Mouse (Mus musculus) midbrain, postnatal 0 days (tissue): Measurements from ENCODE around the gene BC052040. TPM values are rescaled to one million over a fixed set of nuclear protein-coding genes. Genes with fewer than 3 reads are reported as not detected.
A peak's percentile ranks its signal among the peaks of the same experiment; 100 is the strongest.

Experiments used
- ATAC-seq: fragments of 200-750 bp; cut with Nextera tagmentation; 2 replicates; pipeline ENCODE4 v1.8.0; 2017; ENCODE audit warnings: moderate number of reproducible peaks, mild to moderate bottlenecking, moderate TSS enrichment, moderate library complexity; ENCODE audit not compliant: low FRiP score
- DNase-seq: peaks from one replicate; pipeline ENCODE4 v3.0.0-alpha.2; 2015; ENCODE audit warnings: low spot score
- H3K27ac ChIP-seq: fragments of 300-500 bp; sonication (generic); 2 replicates; pipeline ENCODE4 v1.5.1; 2014; ENCODE audit warnings: low read depth, mild to moderate bottlenecking, low read length, mixed read lengths
- H3K27me3 ChIP-seq: fragments of 300-500 bp; sonication (generic); 2 replicates; pipeline ENCODE4 v1.6.1; 2014; ENCODE audit warnings: low read length, control low read depth, mixed read lengths; ENCODE audit not compliant: insufficient read depth
- H3K36me3 ChIP-seq: fragments of 300-500 bp; sonication (generic); 2 replicates; pipeline ENCODE4 v1.6.1; 2014; ENCODE audit warnings: low read length, control low read depth, mixed read lengths; ENCODE audit not compliant: insufficient read depth
- H3K4me1 ChIP-seq: fragments of 300-500 bp; sonication (generic); 2 replicates; pipeline ENCODE4 v1.6.1; 2014; ENCODE audit warnings: mild to moderate bottlenecking, control low read depth, antibody characterized with exemption, low read length, mixed read lengths; ENCODE audit not compliant: insufficient read depth
- H3K4me2 ChIP-seq: fragments of 300-500 bp; sonication (generic); 2 replicates; pipeline ENCODE4 v1.6.1; 2014; ENCODE audit warnings: low read depth, mild to moderate bottlenecking, low read length, mixed read lengths; ENCODE audit not compliant: poor library complexity, severe bottlenecking
- H3K4me3 ChIP-seq: fragments of 300-500 bp; sonication (generic); 2 replicates; pipeline ENCODE4 v1.5.1; 2014; ENCODE audit warnings: low read depth, mild to moderate bottlenecking, low read length, moderate library complexity
- H3K9ac ChIP-seq: fragments of 300-500 bp; sonication (generic); replicated peaks from 2 replicates; pipeline ENCODE4 v1.6.1; 2014; ENCODE audit warnings: mild to moderate bottlenecking, low read length, moderate library complexity, mixed read lengths; ENCODE audit not compliant: poor library complexity, severe bottlenecking
- H3K9me3 ChIP-seq: fragments of 300-500 bp; sonication (generic); 2 replicates; pipeline ENCODE4 v1.6.1; 2016; ENCODE audit warnings: low read length, control low read depth
- CTCF ChIP-seq: IDR thresholded peaks from 2 replicates; pipeline ENCODE4 v1.5.1; 2016; ENCODE audit warnings: antibody characterized with exemption, mild to moderate bottlenecking
- WGBS: fragments of 180-500 bp; shearing (Covaris S2); extraction: QIAGEN DNeasy Blood & Tissue Kit; methylation state at CpG from one replicate; pipeline ENCODE4 v1.1.7; 2014; 5-methylcytosine and 5-hydroxymethylcytosine counted together
- polyA plus RNA-seq: library from polyadenylated mRNA; unstranded; fragments of >200 nt; fragmentation: Nextera tagmentation; extraction: Ambion mirVana; gene quantifications from 2 replicates; pipeline ENCODE4 v1.2.1, GENCODE M21; 2015
- total RNA-seq: library from RNA; depleted of rRNA; stranded (reverse); fragments of >200 nt; gene quantifications from 2 replicates; pipeline ENCODE4 v1.2.3, GENCODE M21; 2014

The BC052040 gene
- total and polyA plus RNA-seq, 2 experiments from 2014 or later = 16.1 to 17.3 TPM

GRCm38 (mm10) chr2:115724216-115724615 lies 142.7 kb downstream of the BC052040 start:
- H3K9ac ChIP-seq = no peak overlapping the region
- DNase-seq (no peak), ATAC-seq (no peak)
- no peaks in the 10 kb centered on the region for H3K4me1 ChIP-seq
- no peaks in the 10 kb centered on the region for H3K27me3 ChIP-seq
- 58% methylated on average over 6 of the region's 6 CpGs for WGBS
- TF ChIP-seq CTCF = no peak
- no peak overlapping the region for H3K27ac ChIP-seq
- H3K4me2 ChIP-seq = no peak overlapping the region
- H3K9me3 ChIP-seq = no peaks in the 10 kb centered on the region
- no peaks in the 10 kb centered on the region for H3K36me3 ChIP-seq
- H3K4me3 ChIP-seq = no peak overlapping the region

GRCm38 (mm10) chr2:115724726-115725125 lies 143.2 kb downstream of the BC052040 start:
- H3K36me3 ChIP-seq = no peaks in the 10 kb centered on the region
- H3K4me1 ChIP-seq = no peaks in the 10 kb centered on the region
- no peak for ATAC-seq
- no peak overlapping the region for H3K9ac ChIP-seq
- H3K4me2 ChIP-seq = no peak overlapping the region
- no peaks in the 10 kb centered on the region for H3K9me3 ChIP-seq
- H3K4me3 ChIP-seq = no peak overlapping the region
- H3K27ac ChIP-seq = no peak overlapping the region
- no peak for DNase-seq
- no peaks in the 10 kb centered on the region for H3K27me3 ChIP-seq
- WGBS = 79% methylated on average over 6 of the region's 6 CpGs
- TF ChIP-seq CTCF = no peak

- H3K9me3 ChIP-seq = no peaks in the 10 kb centered on the region
- no peaks in the 10 kb centered on the region for H3K27me3 ChIP-seq
- H3K4me2 ChIP-seq = no peak overlapping the region
- no peaks in the 10 kb centered on the region for H3K36me3 ChIP-seq
- H3K27ac ChIP-seq = no peak overlapping the region
- no peaks in the 10 kb centered on the region for H3K4me1 ChIP-seq
- TF ChIP-seq CTCF = no peak
- 0 out of 2 replicates have a peak, but pooled peaks have one; percentile 42 for ATAC-seq
- DNase-seq = peak; percentile 15
- no peak overlapping the region for H3K4me3 ChIP-seq
- no peak overlapping the region for H3K9ac ChIP-seq
- 67% methylated on average over 6 of the region's 6 CpGs for WGBS
Observed at GRCm38 (mm10) chr2:115725503-115725902, 144.0 kb downstream of the BC052040 start.

- no peak for TF ChIP-seq CTCF
- Histone ChIP-seq H3K36me3 (no peaks in the 10 kb centered on the region), H3K27ac (no peak overlapping the region; the same call in 1 of the 2 replicates), H3K9me3 (no peaks in the 10 kb centered on the region), H3K27me3 (no peaks in the 10 kb centered on the region), H3K4me1 (no peaks in the 10 kb centered on the region), H3K9ac (no peak overlapping the region), H3K4me2 (no peak overlapping the region), H3K4me3 (no peak overlapping the region)
- no peak for ATAC-seq
- no peak for DNase-seq
- 36% methylated on average over 6 of the region's 6 CpGs for WGBS
Observed at GRCm38 (mm10) chr2:115725926-115726325, 144.4 kb downstream of the BC052040 start.

GRCm38 (mm10) chr2:115726806-115727205 lies 145.3 kb downstream of the BC052040 start:
- Histone ChIP-seq H3K36me3 (no peaks in the 10 kb centered on the region), H3K27ac (no peak overlapping the region), H3K4me1 (no peaks in the 10 kb centered on the region), H3K9ac (no peak overlapping the region), H3K4me2 (no peak overlapping the region), H3K27me3 (no peaks in the 10 kb centered on the region), H3K9me3 (no peaks in the 10 kb centered on the region), H3K4me3 (no peak overlapping the region)
- ATAC-seq = no peak
- WGBS = 61% methylated on average over 5 of the region's 5 CpGs
- no peak for TF ChIP-seq CTCF
- no peak for DNase-seq

GRCm38 (mm10) chr2:115728627-115729026 lies 147.1 kb downstream of the BC052040 start:
- Histone ChIP-seq H3K36me3 (0 out of 2 replicates have a peak, but pooled peaks cover 6% of the 10 kb centered on the region), H3K4me1 (no peaks in the 10 kb centered on the region), H3K27me3 (no peaks in the 10 kb centered on the region), H3K4me3 (no peak overlapping the region), H3K4me2 (no peak overlapping the region), H3K9ac (no peak overlapping the region), H3K27ac (no peak overlapping the region), H3K9me3 (no peaks in the 10 kb centered on the region)
- TF ChIP-seq CTCF = no peak
- no peak for DNase-seq
- ATAC-seq = no peak
- WGBS = 90% methylated on average over 6 of the region's 6 CpGs
